Mouse (Mus musculus) adrenal gland, postnatal 10 days (tissue): ENCODE measurements around the gene Arid1b. TPM values are rescaled to one million over a fixed set of nuclear protein-coding genes. Genes with fewer than 3 reads are reported as not detected.

Experiments
- DNase-seq: peaks from one replicate; pipeline ENCODE4 v3.0.0; 2021; ENCODE audit warnings: mixed read lengths
- total RNA-seq, 2 experiments: library from RNA; stranded (reverse); gene quantifications; 2 replicates each; pipeline ENCODE4 v1.2.3; 2021

The Arid1b gene
- total RNA-seq, 2 experiments from 2014 or later: 56.1 to 75.4 TPM

DNA sequence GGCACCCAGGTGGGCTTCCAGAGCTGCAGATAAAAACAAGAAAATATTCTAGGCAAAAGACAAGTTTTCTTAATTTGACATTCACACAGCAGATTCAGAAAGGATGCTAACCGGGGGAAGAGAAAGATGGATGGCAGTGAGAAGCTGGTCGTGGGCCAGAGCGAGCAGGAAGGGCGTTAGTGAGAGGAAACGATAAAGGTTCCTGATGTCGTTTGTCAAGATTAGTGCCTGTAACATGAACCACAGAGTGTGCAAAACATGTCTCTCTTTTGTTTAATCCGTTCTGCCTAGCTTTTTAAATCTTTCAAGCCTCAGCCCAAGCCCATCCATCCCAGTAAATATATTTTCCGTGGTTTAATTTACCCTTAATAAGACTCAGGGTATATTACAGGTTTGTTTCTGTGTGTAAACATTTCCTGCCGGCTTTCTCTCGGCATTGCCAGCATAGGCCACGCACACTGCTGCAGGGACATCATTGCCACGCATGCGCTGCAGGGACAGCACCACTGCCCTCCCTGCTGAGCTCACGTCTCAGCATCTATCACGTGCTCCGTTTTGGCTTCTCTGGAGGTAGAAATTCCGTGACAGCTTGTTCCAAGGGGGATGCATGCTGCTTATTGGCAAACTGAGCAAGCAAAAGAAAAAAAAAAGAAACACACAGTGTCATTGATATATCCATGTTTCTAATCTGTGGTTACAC lies 255.0 kb downstream of the Arid1b start:
- DNase-seq: no peak

DNA sequence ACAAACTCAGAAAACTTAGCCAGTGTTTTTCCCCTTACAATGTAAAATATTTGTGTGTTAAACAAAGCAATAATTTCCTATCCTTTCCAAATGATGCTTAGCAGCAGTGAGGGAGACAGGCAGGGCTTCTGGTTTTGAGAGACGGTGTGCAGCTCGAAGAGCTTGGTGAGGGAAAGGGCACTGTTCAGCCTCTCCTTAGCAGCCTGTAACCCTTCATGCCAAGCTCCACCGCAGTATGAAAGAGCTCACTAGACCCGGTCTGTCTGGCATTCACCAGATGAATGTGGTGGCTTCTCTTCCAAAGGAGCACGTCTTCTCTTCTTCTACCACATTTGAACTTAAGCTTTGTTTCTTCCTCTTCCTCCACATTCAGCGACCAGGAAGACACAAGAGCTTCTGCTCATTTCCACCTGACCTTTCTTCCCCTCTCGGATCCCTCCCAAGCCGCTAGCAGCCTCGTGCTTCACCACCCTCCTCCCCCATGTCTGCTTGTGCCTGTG lies 255.6 kb downstream of the Arid1b start:
- no peak for DNase-seq

GRCm38 (mm10) chr17:5252436-5252835 lies 258.3 kb downstream of the Arid1b start:
- peak; percentile 86 for DNase-seq

DNA sequence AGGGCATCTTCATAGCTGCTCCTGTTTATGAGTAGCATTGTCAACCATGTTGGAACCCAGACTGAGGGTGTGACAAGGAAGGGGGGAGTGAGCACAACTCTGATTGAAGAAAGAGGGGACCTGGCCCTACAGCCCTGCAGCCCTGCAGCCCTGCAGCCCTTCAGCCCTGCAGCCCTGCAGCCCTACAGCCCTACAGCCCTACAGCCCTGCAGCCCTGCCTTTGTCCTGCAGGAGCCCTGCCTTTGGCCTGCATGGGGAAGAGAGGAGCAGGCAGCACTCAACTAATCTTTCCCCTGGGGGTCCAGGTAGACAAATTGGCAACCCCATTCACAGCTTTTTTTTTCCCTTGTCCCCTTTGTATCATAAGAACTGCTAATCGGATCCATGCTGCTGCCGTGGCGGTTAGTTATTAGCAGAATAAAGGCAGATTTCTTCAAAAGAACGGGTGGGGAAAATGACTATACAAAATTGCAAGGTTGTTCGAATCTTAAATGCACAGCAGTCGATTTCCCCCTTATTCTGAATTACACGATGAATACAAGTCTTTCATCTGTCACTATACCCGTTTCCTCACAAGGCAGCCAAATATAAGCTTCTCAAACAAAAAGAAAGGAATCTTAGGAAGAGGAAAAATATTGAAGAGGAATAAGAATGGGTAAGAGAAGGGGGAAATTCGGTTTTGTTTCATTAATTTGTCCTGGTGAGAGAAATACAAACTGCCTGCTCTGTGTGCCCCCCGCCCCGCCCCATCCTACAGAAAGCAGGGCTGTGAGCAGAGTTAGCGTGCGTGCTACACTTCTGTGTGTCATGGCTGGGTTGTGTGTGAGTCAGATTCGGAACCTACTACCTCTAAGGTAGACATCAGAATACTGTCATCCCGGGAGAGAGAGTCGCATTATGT lies 260.8 kb downstream of the Arid1b start:
- no peak for DNase-seq

- DNase-seq: no peak
These were observed 261.4 kb downstream of the Arid1b start for GRCm38 (mm10) chr17:5255618-5255933.

GRCm38 (mm10) chr17:5258978-5259377 lies 264.8 kb downstream of the Arid1b start:
- no peak for DNase-seq

DNA sequence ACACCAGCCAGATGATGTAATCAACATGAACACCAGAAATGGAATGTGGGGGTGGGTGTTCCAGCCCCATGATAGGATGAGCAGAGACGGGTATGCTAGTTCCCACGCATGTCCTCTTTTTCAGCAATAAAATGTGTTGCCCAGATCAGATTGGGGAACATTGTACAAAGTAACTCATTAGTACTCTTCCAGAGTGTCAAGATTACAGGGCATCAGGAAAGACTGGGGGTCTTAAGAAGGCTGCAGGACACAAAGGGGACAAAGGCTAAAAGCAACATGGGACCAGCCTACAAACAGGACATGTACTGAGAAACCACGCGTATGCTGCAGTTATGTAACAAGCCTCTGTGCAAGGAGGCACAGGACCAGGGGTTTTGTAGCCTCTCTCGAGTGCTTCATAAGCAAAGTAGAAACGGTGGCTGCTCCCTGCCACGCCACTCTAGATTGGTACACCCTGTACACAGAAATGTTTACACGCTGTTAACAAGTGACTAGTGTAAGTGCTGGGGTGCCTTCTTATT lies 267.1 kb downstream of the Arid1b start:
- no peak for DNase-seq

DNA sequence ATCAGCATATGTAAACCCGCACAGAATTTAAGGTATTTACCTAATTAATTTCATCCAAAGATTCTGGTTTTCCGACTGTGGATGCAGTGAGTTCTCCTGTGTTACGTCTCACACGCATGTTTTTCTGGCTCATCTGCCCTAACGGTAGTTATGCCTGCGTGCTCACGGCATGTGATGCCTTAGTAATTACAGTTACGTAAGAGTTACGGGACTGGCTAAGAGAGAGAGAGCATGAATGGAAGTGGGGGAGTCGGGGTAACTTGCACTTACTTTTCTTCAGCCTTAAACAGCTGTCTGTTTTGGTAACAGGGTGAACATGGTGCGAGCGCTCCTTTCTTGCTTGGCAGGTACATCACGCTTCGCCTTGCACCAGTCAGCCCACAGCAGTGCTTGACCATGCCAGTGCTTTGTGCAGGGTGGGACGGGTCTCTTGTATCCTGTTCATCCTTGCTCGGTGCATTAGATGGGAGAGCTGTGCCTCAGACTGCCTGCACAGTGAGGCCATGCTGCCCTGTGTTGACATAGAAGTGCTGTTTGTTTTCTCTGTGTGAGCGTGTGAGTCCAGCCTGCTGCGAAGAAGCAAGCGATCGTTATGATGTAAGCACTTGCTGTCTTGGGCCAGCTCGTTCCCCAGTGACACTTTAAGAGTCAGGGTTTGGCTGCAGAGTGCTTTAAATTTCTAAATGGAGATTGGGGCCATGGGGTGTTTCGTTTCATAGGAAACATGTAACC lies 267.9 kb downstream of the Arid1b start:
- DNase-seq: no peak

GRCm38 (mm10) chr17:5262788-5263187 lies 268.7 kb downstream of the Arid1b start:
- no peak for DNase-seq

- no peak for DNase-seq
These were observed 270.7 kb downstream of the Arid1b start for GRCm38 (mm10) chr17:5264783-5265182.

DNA sequence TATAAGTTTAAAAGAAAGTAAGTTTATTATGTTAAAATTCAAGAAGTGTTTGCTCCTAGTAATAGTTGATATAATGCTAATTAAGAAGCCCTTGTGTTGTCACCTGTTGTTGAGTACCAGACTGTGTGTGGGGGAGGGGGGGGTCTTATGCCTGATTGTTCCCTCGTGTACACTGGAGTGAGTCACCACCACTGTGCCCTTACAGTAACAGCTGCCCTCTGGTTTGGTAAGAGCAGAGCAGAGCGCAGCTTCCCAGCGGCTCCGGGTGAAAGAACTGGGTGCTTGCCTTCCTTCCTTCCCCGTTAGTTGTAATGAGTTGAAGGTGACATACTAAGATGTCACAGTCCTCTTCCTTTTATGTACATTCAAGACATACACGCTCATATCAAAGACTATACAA lies 271.5 kb downstream of the Arid1b start:
- DNase-seq: no peak

GRCm38 (mm10) chr17:5267747-5268146 lies 273.6 kb downstream of the Arid1b start:
- no peak for DNase-seq

GRCm38 (mm10) chr17:5269302-5269701 lies 275.2 kb downstream of the Arid1b start:
- peak; percentile 67 for DNase-seq

GRCm38 (mm10) chr17:5269774-5270173 lies 275.6 kb downstream of the Arid1b start:
- DNase-seq: no peak

DNA sequence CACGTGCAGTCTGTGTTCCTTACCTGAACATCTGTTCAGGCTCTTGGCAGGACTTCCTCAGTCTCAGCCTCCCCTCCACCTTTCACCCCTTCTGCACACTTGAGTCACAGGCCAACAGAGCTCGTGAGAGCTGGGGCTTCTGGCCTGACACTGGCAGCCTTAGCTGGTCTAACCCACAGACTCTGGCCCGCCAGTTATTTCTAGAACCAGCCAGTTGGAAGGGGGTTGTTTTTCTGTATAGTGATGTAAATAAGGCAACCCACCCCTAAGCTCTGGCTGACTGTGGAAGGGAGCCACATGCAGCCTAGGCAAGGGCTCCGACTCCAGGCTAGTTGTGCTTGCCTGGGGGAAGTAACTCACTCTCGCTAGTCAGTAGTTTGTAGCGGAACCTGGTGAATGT lies 276.7 kb downstream of the Arid1b start:
- no peak for DNase-seq

DNA sequence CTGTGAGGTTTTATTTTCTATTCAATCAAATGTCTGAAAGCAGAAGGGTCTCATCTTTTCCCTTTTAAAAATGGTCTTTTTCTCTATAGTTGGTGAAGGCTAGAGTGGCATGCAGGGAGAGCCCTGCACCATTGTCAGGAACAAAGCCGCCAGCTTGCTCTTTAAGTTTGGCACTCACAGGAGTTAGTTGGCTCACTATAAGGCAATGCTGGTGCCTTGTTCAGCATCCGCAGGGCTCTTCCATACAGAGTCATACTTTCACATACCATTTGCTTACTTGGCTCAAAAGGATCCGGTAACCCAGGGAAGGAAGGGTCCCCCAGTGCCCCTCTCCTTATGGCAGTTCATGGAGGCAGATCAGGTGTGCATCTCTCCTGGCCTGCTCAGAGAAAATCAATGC lies 279.0 kb downstream of the Arid1b start:
- no peak for DNase-seq

DNA sequence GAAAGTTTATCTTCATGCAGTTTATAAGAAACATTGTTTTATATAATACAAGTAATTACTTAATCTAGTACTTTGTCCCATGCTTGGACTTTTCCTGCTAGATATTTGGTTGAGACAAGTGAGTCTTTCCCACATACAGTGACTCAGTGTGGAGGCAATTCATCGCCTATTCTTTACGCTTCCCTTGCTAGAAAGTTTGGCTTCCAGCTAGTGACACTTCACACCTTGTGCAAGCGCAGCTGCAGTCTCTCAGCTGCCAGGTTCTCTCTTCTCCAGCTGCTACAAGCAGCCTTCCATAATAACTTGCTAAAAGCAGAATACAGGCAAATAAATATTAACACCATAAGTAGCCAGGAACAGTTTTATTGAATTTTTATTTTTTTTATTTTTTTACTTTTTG lies 279.6 kb downstream of the Arid1b start:
- DNase-seq: no peak

- DNase-seq: no peak
These were observed 280.3 kb downstream of the Arid1b start for GRCm38 (mm10) chr17:5274429-5274828.

DNA sequence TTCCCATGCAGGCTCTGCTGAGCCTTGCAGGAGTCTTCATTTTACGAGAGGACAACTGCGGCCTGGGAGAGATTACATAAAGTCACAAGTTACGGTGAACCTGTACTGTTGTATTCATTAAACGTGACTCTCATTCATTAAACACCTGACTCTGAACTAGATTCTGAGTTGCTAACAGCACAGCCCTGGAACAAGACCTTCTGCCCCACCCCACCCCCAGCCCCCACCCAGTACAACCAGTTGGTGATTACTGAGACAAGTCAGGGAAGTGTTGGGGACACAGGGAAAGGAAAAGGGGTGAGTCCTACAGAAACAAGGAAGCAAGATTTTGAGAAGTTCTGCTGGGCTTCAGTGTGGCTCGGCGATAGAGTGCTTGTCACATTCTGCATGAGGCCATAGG lies 281.6 kb downstream of the Arid1b start:
- no peak for DNase-seq

DNA sequence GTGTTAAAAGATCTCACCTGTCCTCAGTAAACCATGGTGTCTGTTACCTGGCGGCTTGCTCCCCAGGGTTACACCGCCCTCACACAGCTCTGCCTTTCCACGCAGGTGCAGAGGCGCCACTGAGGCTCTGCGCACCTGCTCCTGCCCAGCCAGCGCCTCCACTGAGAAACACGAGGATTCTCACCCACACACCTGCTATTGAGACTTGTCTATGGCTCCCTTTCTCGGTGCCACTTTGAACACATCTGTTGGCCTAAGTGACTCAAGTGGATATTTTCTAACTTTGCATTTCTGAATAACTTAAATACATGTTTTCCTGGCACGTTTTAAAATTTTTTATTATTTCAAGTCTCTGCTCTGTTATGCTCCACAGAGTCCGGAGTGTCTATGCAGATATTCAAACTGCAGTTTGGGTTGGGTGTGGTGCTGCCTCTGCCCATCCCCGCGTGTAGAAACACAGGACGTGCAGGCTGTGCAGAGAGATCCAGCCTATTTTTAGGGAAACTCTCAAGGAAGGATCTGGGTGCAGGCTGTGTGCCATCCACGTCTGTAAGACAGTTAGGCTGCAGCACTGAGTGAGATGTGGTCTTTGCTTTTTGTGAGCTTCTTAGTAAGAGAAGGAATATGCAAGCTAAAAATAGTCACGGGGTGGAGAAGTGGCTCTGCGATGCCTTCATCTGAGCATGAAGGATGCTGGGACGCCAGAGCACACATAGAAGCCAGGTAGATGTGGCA lies 283.2 kb downstream of the Arid1b start:
- DNase-seq: no peak

- no peak for DNase-seq
These were observed 286.4 kb downstream of the Arid1b start for GRCm38 (mm10) chr17:5280499-5281053.

- no peak for DNase-seq
These were observed 290.7 kb downstream of the Arid1b start for GRCm38 (mm10) chr17:5284783-5285182.
